Mouse (Mus musculus) B cell, adult 2 months (primary cell): ENCODE data around the gene Vmac.

Experiments
- DNase-seq, 2 experiments: peaks; one replicate each; pipeline ENCODE4 v3.0.0; 2022

The Vmac gene

GRCm38 (mm10) chr17:56738221-56738620 lies 20.4 kb upstream of the Vmac start:
- no peak for DNase-seq

DNA sequence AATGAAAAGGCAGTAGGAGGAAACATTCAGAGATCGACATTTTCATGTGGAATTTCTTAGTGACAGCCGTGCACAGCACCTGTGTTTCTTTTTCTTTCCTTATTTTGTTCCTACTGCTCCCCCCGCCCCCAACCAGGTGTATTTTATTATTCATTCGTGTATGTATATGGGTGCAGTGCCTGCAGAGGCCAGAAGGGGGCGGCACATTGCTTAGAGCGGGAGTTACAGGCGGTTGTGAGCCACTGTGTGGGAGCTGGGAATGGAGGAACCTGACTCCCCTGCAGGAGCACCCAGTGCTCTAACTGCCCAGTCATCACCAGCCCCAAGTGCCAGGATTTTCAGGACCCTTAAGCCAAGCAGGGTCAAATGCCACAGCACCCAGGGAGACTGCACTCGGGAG lies 18.7 kb upstream of the Vmac start:
- peak; percentile 29 to 44 for DNase-seq

GRCm38 (mm10) chr17:56729656-56730055 lies 11.8 kb upstream of the Vmac start:
- DNase-seq = no peak

- DNase-seq = no peak
Observed at GRCm38 (mm10) chr17:56729151-56729550, 11.3 kb upstream of the Vmac start.

DNA sequence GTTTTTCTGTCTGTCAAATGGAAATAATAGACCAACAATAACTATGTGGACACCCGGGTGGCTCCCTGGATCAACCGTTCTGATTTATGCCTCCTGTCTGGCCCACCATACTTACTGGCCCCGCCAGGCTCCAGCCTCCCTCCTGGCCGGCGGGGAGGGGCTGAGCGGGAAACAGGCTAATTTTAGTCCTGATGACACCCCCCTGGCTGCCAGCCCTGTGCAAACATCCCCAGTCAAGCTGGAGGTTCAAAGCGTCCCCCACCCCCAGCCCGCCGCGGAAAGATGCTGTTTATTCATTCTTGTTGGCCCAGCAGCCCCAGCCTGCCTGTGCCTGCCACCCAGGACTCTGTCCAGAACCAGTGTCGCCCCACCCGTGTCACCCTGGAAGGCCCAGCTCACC lies 10.3 kb upstream of the Vmac start:
- DNase-seq = no peak

DNA sequence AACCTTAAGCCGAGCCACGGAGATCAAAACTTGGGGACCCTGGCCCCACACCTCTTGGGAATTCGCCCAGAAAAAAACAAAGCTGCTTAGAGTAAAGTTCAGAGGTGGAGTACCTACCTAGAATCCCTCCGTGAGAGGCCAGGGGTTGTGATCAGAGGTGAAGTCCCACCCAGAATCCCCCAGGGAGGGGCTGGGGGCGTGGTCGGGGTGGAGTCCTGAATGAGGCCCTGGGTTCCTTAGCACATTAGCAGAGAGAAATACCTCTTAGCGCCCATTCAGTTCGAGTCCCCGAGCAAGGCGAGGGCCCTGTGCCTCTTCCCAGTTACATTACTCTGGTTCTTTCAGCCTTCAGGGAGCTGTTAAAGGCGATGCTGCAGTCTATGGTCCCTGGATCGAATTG lies 9.8 kb upstream of the Vmac start:
- peak; percentile 36 for DNase-seq

DNA sequence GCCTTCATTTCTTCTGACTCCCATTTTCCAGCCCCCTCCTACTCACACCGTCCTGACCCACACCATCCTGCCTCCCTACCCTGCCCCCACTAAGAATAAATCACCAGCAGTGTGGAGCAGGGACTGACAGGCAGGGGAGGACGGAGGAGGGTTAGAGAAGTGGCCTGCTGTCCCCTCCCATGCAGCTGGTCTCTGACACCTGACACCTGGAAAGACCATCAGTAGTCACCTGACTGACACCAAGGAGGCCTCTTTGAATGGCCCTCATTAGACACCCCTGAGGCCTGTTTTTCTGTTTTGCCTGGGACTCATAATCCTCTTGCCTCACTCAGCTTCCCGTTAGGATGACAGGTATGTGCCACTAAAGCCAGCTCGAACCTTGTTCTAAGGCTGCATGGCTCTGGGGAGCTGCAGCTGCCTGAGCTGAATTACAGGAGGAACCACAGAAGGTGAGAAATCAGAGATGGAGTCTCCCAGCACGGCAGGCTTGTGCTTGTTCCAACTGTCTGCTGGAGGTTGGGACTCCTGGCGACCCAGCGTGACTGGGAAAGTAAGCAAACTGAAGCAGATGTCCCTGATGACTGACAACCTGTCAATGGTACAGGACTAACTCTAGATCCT lies 9.3 kb upstream of the Vmac start:
- no peak for DNase-seq

- no peak for DNase-seq
Observed at GRCm38 (mm10) chr17:56723419-56724161, 5.8 kb upstream of the Vmac start.

- no peak for DNase-seq
Observed at GRCm38 (mm10) chr17:56722441-56722840, 4.6 kb upstream of the Vmac start.

DNA sequence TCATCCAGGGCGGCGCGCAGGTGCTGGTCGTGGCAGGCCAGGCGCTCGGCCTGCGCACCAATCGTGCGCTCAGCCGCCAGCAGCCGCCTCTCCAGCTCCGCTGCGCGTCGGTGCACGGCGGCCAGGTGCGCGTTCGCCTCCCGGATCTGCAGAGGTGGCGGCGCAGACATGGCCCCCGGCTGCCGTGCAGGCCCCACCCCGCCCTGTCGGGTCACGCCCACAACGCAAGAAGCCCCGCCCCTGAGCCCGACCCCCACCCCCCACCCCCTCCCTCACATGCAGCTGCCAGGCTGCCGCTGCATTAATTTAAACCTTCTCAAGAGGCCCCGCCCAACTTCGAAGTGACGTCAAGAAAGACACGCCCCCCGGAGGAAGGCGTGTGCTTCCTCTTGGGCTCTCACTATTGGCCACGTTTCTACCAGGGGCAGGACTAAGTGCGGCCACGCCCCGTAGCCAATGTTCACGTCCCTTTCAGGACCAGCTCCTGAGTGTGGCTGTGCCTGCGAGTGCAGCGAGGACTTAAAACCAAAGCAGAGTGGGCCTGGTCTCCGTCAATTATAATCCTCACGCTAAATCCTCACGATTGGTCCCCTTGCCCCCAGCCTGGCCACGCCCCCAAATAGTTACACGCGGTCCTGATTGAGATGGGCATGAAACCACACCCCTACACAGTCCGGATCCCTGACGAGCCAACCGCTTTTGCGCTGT lies 1.0 kb downstream of the Vmac start:
- DNase-seq = peak; percentile 98 to 99

- DNase-seq = no peak
Observed at GRCm38 (mm10) chr17:56715914-56716654, 1.7 kb downstream of the Vmac start.

DNA sequence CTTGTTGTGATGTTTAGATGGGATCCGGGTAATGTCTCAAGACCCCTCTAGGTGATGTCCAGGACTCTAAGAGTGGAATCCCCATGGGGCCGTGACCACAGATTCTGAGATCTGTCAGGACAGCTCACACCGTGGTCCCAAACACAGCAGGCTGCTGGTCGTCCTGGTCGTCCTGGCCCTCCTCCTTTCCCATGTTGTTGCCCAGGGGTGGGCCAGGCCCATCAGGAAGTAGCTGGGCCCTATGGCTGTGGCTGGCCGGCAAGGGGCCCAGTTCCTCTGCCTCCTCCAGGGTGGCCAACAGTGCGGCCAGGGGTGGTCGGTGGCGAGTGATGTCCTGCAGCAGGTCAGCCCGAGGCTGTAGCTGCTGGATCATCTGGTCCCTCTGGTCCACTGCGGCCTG lies 2.5 kb downstream of the Vmac start:
- DNase-seq = no peak

- no peak for DNase-seq
Observed at GRCm38 (mm10) chr17:56709708-56710107, 8.1 kb downstream of the Vmac start.

DNA sequence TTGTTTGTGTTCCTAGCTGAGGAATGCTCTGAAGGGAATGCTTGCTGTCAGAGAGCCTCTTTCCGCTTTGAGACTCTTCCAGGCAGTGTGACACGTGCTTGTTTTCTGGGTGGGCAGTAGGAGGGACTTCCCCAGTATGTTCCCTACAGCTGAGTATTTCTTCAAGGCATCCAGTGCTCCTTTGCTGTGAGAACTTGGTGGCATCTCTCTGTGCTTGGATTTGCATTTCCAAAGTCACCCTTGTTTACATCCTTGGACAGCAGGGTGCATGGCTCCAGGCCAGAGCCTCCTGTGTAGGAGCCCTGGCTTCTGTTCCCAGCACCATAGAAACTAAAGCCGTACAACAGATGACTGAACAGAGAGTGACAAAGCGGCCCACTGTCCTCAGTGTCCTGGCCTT lies 9.1 kb downstream of the Vmac start:
- no peak for DNase-seq

DNA sequence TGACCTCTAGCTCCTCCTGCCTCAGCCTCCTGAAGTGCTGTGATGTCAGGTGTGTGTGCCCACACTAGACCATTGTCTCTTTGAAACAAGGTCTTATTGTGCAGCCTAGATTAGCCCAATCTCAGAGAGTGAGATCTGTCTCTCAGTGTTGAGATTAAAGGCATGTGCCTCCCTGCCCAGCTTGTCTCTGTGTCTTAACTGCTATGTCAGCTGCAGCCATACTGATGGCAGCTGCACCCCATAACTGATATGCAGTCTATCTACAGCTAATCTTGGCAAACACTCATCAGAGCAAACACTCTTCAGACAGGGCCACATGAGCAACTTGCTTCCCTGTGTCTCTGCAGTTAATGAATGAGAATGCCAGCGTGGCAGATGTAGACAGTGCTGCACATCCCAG lies 11.3 kb downstream of the Vmac start:
- no peak for DNase-seq

GRCm38 (mm10) chr17:56703038-56703437 lies 14.8 kb downstream of the Vmac start:
- DNase-seq = no peak

- no peak for DNase-seq
Observed at GRCm38 (mm10) chr17:56700451-56700850, 17.4 kb downstream of the Vmac start.

- DNase-seq = no peak
Observed at GRCm38 (mm10) chr17:56693851-56694310, 23.9 kb downstream of the Vmac start.

DNA sequence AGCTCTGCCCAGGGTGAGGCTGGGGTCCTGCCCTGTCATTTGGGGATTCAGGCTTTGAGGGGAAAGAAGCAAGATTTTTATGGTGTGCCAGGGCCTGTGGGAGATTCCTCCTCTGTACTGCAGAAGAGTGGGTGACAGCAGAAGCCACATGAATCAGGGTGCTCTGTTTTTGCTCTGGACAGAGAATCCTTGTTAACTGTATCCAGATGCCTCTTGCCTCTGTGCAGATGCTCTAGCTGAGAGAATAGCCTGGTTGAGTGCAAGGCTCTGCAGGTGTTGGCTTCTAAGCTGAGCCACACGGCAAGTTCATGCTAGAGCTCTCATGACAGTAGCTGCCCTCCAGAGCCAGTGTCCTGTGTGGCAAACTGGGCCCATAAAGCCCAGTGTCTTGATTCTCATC lies 24.4 kb downstream of the Vmac start:
- no peak for DNase-seq

- DNase-seq = no peak
Observed at GRCm38 (mm10) chr17:56688689-56689088, 29.1 kb downstream of the Vmac start.

- no peak for DNase-seq
Observed at GRCm38 (mm10) chr17:56688045-56688444, 29.8 kb downstream of the Vmac start.

DNA sequence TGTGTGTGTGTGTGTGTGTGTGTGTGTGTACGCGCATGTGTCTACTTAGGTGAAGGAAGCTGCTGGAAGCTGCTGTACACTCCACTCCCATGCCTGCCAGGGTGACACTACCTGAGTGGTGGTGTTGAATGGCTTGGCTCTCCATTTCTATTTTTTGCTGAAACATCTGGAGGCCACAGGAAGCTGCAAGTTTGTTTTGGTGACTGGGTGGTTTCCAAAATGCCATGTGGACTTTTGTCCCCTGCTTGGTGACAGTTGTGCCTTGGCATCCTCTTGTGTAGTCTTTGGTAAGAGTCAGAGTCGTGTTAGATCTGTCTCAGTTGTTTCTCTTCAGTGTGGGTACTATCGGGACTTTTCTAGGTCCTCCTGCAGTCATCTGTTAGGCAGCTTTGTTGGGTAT lies 31.0 kb downstream of the Vmac start:
- DNase-seq = no peak

DNA sequence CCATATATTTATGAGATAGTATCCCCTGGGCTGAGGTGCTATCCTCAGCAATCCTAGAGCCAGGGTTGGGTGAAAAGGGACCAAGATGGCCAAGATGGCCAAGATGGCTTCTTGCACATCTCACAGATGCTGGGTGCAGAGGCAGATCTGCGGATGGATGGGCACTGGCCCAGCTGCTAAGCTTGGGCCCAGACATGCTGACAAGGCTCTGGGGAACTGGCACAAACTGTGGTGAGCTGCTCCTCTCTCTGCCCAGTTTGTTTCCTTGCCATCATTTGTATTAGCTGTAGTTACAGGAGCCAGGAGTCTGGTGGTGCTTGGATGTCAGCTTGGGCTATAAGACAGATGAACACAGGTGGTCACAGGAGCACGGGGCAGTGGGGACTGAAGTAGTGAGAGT lies 33.2 kb downstream of the Vmac start:
- DNase-seq = no peak
